Mouse (Mus musculus): Measurements from ENCODE around the gene Letm1. TPM values are rescaled to one million over a fixed set of nuclear protein-coding genes. Genes with fewer than 3 reads are reported as not detected.

Gene Letm1
- polyA plus RNA-seq, 1 experiment from 2014 or later, result 56.3 TPM

Other genes starting within 250 kb of the Letm1 start
- gene Fam53a, start 153.2 kb downstream of the Letm1 start, polyA plus RNA-seq (2016; fragmentation: Nextera tagmentation; extraction: Ambion mirVana), result 78.2 and 79.9 TPM in 2 replicates
- gene Gm9903, start 152.9 kb downstream of the Letm1 start, polyA plus RNA-seq (2016; fragmentation: Nextera tagmentation; extraction: Ambion mirVana), result 0.30 and 0.32 TPM in 2 replicates
- gene Slbp, start 130.2 kb downstream of the Letm1 start, polyA plus RNA-seq (2016; fragmentation: Nextera tagmentation; extraction: Ambion mirVana), result 313 and 322 TPM in 2 replicates
- gene Tacc3, start 124.7 kb downstream of the Letm1 start, polyA plus RNA-seq (2016; fragmentation: Nextera tagmentation; extraction: Ambion mirVana), result 318 and 337 TPM in 2 replicates
- 37.1 and 40.0 TPM in 2 replicates for gene Tmem129, start 124.4 kb downstream of the Letm1 start, polyA plus RNA-seq (2016; fragmentation: Nextera tagmentation; extraction: Ambion mirVana)
- gene Fgfr3, start 61.1 kb downstream of the Letm1 start, polyA plus RNA-seq (2016; fragmentation: Nextera tagmentation; extraction: Ambion mirVana), result 12.9 and 36.8 TPM in 2 replicates
- gene Nsd2, start 37.9 kb upstream of the Letm1 start, polyA plus RNA-seq (2016; fragmentation: Nextera tagmentation; extraction: Ambion mirVana), result 77.2 and 91.2 TPM in 2 replicates
- 87.5 and 89.2 TPM in 2 replicates for gene Nelfa, start 153.6 kb upstream of the Letm1 start, polyA plus RNA-seq (2016; fragmentation: Nextera tagmentation; extraction: Ambion mirVana)
- gene Gm1673, start 200.6 kb upstream of the Letm1 start, polyA plus RNA-seq (2016; fragmentation: Nextera tagmentation; extraction: Ambion mirVana), result 211 and 214 TPM in 2 replicates
- gene Nat8l, start 213.2 kb upstream of the Letm1 start, polyA plus RNA-seq (2016; fragmentation: Nextera tagmentation; extraction: Ambion mirVana), result 0.47 and 0.73 TPM in 2 replicates

All from embryonic facial prominence, embryonic 10.5 days (tissue).